Mouse (Mus musculus) embryonic facial prominence, embryonic 10.5 days (tissue): ENCODE measurements around the gene Zfhx3. TPM values are rescaled to one million over a fixed set of nuclear protein-coding genes. Genes with fewer than 3 reads are reported as not detected.

Experiments used
- DNase-seq: peaks from one replicate; pipeline ENCODE4 v3.0.0-alpha.2; 2017; ENCODE audit warnings: low spot score
- H3K27ac ChIP-seq: fragments of 300-500 bp; sonication (generic); replicated peaks from 2 replicates; pipeline ENCODE4 v1.5.1; 2016; ENCODE audit warnings: mild to moderate bottlenecking
- H3K27me3 ChIP-seq: fragments of 300-500 bp; sonication (generic); replicated peaks from 2 replicates; pipeline ENCODE4 v1.6.1; 2016; ENCODE audit warnings: low read depth, mild to moderate bottlenecking; ENCODE audit not compliant: poor library complexity, severe bottlenecking
- H3K36me3 ChIP-seq: fragments of 300-500 bp; sonication (generic); replicated peaks from 2 replicates; pipeline ENCODE4 v1.6.1; 2016; ENCODE audit warnings: mild to moderate bottlenecking, moderate library complexity
- H3K4me1 ChIP-seq: fragments of 300-500 bp; sonication (generic); 2 replicates; pipeline ENCODE4 v1.6.1; 2016
- H3K4me3 ChIP-seq: fragments of 300-500 bp; sonication (generic); 2 replicates; pipeline ENCODE4 v1.5.1; 2016; ENCODE audit warnings: mild to moderate bottlenecking, moderate library complexity
- H3K9me3 ChIP-seq: fragments of 300-500 bp; sonication (generic); 2 replicates; pipeline ENCODE4 v1.6.1; 2016; ENCODE audit warnings: mild to moderate bottlenecking
- WGBS: fragments of 180-500 bp; shearing (Covaris S2); methylation state at CpG from one replicate; pipeline ENCODE4 v1.1.7; 2016; 5-methylcytosine and 5-hydroxymethylcytosine counted together
- polyA plus RNA-seq: library from polyadenylated mRNA; unstranded; fragments of >200 nt; fragmentation: Nextera tagmentation; extraction: Ambion mirVana; gene quantifications from 2 replicates; pipeline ENCODE4 v1.2.1, GENCODE M21; 2016

Gene Zfhx3
- polyA plus RNA-seq, 1 experiment from 2014 or later: 18.8 TPM

DNA sequence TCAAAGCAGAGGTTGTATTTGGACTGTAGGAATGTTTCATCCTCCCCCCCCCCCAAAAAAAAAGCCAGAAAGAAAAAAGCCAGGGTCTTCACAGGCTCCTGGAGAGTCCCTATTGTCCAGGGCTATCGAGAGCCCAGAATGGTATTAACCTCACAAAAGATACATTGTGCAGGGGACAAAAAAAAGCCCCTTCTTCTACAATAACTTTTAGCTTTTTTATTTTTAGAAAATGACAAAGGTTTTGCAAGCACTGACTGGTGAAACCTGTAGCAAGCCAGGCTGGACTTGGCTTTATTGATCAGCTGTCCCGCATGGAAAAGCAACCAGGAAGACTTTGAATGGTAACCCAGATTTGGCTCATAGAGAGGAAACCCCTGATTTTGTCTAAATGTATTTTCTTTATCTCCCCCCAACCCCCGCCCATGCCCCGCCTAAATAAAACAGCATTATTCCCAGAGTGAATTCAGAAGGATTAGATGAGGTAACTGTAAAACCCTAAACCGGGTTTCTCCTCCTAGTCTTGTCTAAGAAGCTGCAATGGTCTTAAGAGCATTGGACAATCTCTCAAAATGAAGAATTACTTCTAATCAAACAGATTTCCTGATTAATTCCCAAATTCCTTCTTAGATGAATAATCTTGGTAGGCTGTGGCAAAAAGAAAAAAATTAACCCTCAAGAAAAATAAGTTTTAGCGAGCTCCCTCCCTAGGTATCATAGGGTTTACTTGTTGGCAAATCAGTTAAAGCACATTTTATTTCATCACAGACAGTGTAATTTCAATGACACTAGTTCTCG is 759.1 kb downstream of the Zfhx3 start:
- 6% methylated on average over 7 of the region's 7 CpGs for whole genome bisulfite sequencing
- Histone ChIP-seq H3K4me1 (peaks cover 76% of the 10 kb centered on the region), H3K27me3 (peaks cover 49% of the 10 kb centered on the region), H3K36me3 (no peaks in the 10 kb centered on the region), H3K27ac (peak overlapping the region; percentile 100; the same call in 1 of the 2 replicates), H3K9me3 (no peaks in the 10 kb centered on the region), H3K4me3 (peak overlapping the region; percentile 99)
- DNase-seq: no peak

DNA sequence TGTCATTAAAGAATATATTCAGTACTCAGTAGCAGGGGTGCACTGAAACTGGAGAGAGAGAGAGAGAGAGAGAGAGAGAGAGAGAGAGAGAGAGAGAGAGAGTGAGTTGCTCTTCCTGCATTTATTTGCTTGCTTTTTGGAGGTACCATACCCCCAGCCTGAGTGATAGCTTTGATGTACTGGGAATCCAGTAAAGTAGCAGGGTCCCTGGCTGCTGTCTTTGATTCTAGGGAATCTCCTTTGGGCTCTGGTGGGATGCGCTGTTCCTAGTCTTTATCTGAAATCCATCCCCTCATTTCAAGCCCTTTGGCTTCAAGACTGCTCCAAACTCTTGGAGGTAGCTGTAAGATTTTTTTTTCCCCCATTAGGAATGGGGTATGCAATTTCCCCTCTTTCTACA is 759.8 kb downstream of the Zfhx3 start:
- no peak for DNase-seq
- peak overlapping the region; percentile 100; the same call in 1 of the 2 replicates for H3K27ac ChIP-seq
- peaks cover 77% of the 10 kb centered on the region for H3K4me1 ChIP-seq
- H3K4me3 ChIP-seq: peak overlapping the region; percentile 99
- WGBS: 5% methylated on average over 1 of the region's 1 CpGs
- H3K27me3 ChIP-seq: peaks cover 42% of the 10 kb centered on the region
- H3K9me3 ChIP-seq: no peaks in the 10 kb centered on the region
- H3K36me3 ChIP-seq: no peaks in the 10 kb centered on the region

GRCm38 (mm10) chr8:108705751-108706150 is 763.3 kb downstream of the Zfhx3 start:
- Histone ChIP-seq H3K36me3 (no peaks in the 10 kb centered on the region), H3K27ac (peak overlapping the region; percentile 100), H3K4me3 (peak overlapping the region; percentile 99), H3K4me1 (peaks cover 79% of the 10 kb centered on the region), H3K27me3 (peaks cover 7% of the 10 kb centered on the region), H3K9me3 (no peaks in the 10 kb centered on the region)
- WGBS: 50% methylated on average over 2 of the region's 2 CpGs
- DNase-seq: no peak

GRCm38 (mm10) chr8:108706491-108706847 is 764.0 kb downstream of the Zfhx3 start:
- DNase-seq: no peak
- Histone ChIP-seq H3K4me3 (peak overlapping the region; percentile 99), H3K4me1 (peaks cover 80% of the 10 kb centered on the region), H3K9me3 (no peaks in the 10 kb centered on the region), H3K36me3 (no peaks in the 10 kb centered on the region), H3K27me3 (peaks cover 4% of the 10 kb centered on the region), H3K27ac (peak overlapping the region; percentile 81)
- WGBS: 57% methylated on average over 3 of the region's 3 CpGs

GRCm38 (mm10) chr8:108706848-108707541 is 764.6 kb downstream of the Zfhx3 start:
- DNase-seq: no peak
- peak overlapping the region; percentile 99 for H3K4me3 ChIP-seq
- WGBS: 23% methylated on average over 6 of the region's 6 CpGs

GRCm38 (mm10) chr8:108707576-108708281 is 765.3 kb downstream of the Zfhx3 start:
- H3K36me3 ChIP-seq: no peaks in the 10 kb centered on the region
- peak overlapping the region; percentile 99; the same call in 1 of the 2 replicates for H3K4me3 ChIP-seq
- H3K27me3 ChIP-seq: no peaks in the 10 kb centered on the region
- H3K27ac ChIP-seq: peak overlapping the region; percentile 81
- WGBS: 22% methylated on average over 5 of the region's 5 CpGs
- no peak for DNase-seq
- H3K4me1 ChIP-seq: peaks cover 81% of the 10 kb centered on the region
- no peaks in the 10 kb centered on the region for H3K9me3 ChIP-seq

More at GRCm38 (mm10) chr8:108706848-108707541, 764.6 kb downstream of the Zfhx3 start:
- Histone ChIP-seq H3K4me1 (peaks cover 80% of the 10 kb centered on the region), H3K27me3 (no peaks in the 10 kb centered on the region), H3K27ac (peak overlapping the region; percentile 81), H3K9me3 (no peaks in the 10 kb centered on the region), H3K36me3 (no peaks in the 10 kb centered on the region)

DNA sequence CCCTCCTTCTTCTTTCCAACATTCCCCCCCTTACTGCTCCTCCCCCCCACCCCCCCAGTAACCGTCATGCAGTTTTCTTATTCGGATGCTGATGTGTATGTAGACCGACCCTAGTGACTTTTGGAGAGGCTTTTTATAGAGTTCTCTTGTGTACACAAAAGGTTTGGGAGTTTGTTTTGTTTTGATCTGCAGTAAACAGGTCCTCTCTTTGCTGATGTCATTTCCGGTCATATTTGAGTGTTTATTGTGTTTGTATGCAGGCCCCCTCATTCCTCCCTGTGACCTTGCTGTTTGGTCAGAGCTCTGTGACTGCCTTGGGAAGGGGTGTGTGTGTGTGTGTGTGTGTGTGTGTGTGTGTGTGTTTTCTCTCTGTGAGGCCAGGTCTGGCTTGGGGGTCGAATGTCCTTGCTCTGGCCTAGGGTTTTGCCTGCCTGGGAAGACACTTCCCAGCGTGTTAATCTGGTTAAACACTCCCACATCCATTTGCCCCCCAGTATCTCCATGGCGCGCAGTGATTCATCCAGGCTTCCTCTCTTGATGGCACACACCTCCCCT is 766.5 kb downstream of the Zfhx3 start:
- WGBS: 15% methylated on average over 8 of the region's 8 CpGs
- Histone ChIP-seq H3K27me3 (no peaks in the 10 kb centered on the region), H3K27ac (peak overlapping the region; percentile 81), H3K4me3 (peak overlapping the region; percentile 34), H3K36me3 (no peaks in the 10 kb centered on the region), H3K9me3 (no peaks in the 10 kb centered on the region), H3K4me1 (peaks cover 87% of the 10 kb centered on the region)
- DNase-seq: no peak

GRCm38 (mm10) chr8:108709441-108709840 is 767.0 kb downstream of the Zfhx3 start:
- Histone ChIP-seq H3K4me3 (peak overlapping the region; percentile 34), H3K9me3 (no peaks in the 10 kb centered on the region), H3K4me1 (peaks cover 92% of the 10 kb centered on the region), H3K27me3 (no peaks in the 10 kb centered on the region), H3K27ac (peak overlapping the region; percentile 81), H3K36me3 (no peaks in the 10 kb centered on the region)
- WGBS: 25% methylated on average over 2 of the region's 2 CpGs
- no peak for DNase-seq

DNA sequence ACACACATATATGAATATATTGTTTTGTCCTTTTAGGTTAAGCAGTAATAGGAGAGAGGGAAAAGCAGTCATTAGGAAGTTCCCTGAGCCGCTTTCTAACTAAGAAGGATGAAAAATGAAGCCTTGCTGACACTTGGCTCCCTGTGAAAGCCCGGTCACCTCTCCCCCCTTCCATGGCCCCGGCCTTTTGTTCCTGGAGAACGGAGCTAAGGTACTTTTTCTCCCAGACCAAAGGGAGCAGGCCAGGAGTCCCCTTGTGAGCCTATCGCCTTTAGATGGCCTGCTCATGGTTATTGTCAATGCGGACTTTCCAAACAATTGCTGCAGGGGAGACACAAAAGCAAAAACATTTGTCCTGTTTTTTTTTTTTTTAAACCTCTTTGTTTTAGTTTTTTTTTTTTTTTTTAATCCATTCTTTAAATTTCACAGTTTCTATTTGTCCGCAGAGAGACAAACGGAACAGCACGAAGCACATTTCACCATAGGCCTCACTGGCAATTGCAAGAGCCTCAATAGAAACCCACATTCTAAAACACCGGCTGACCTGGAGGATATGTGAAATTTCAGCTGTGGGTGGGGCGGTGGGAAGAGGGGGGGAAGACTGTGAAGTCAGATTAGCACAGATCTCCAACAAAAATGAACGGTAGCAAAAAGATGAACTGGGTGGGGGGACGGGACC is 767.6 kb downstream of the Zfhx3 start:
- H3K27ac ChIP-seq: peak overlapping the region; percentile 76
- peaks cover 98% of the 10 kb centered on the region for H3K4me1 ChIP-seq
- H3K9me3 ChIP-seq: no peaks in the 10 kb centered on the region
- H3K4me3 ChIP-seq: peak overlapping the region; percentile 21; the same call in 1 of the 2 replicates
- WGBS: 18% methylated on average over 13 of the region's 13 CpGs
- DNase-seq: no peak
- no peaks in the 10 kb centered on the region for H3K36me3 ChIP-seq
- H3K27me3 ChIP-seq: no peaks in the 10 kb centered on the region

DNA sequence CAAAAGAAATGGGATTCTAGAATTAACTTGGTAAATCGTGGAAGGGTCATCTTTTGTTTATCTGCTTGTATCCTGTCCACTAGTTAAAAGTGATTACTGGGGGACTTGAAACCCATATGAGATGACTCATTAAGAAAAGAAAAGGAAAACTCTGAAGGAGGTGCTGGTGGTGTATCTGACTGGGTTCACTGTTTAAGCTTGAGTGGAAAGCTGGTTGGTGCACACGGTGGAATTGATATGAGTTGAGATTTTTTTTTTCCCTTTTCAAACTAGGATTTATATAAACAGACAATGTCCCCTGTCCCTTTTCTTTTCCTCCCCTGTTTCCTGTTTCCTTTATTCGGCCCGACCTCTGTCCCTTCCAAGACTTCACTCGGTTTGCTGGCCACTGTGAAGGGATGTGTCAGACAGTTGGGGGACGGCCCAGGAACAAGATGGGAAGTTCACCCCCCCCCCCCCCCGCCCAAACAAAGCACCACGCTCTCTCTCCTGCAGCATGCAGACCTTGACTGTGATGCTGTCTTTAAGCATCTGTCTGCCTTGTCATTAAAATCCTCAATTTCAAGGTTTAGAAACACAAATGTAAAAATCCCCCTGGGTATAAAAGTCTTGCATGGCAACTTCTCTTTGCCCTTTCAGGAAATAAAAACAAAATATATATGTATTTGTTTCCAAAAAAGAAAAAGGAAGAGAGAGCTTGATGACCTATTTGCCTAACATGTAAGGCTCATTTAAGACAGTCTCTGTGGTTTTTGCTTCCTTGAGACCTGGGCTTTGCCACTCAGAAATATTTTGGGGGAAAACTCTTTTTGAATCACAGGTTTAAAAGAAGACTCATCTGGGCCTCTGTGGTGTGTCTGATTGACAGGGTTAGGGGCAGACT is 768.4 kb downstream of the Zfhx3 start:
- Histone ChIP-seq H3K4me1 (peaks cover 100% of the 10 kb centered on the region), H3K27me3 (no peaks in the 10 kb centered on the region), H3K4me3 (peak overlapping the region; percentile 90; the same call in 1 of the 2 replicates), H3K27ac (peak overlapping the region; percentile 78), H3K36me3 (no peaks in the 10 kb centered on the region), H3K9me3 (no peaks in the 10 kb centered on the region)
- no peak for DNase-seq
- 2% methylated on average over 8 of the region's 8 CpGs for WGBS

GRCm38 (mm10) chr8:108711490-108711793 is 769.0 kb downstream of the Zfhx3 start:
- Histone ChIP-seq H3K4me3 (peak overlapping the region; percentile 90; the same call in 1 of the 2 replicates), H3K4me1 (peaks cover 100% of the 10 kb centered on the region), H3K27ac (peak overlapping the region; percentile 78), H3K36me3 (no peaks in the 10 kb centered on the region), H3K9me3 (no peaks in the 10 kb centered on the region), H3K27me3 (peaks cover 5% of the 10 kb centered on the region; the same call in 1 of the 2 replicates)
- no peak for DNase-seq
- 26% methylated on average over 5 of the region's 5 CpGs for WGBS
